Mouse (Mus musculus): Measurements from ENCODE around the gene Spon1.

Gene Spon1

DNA sequence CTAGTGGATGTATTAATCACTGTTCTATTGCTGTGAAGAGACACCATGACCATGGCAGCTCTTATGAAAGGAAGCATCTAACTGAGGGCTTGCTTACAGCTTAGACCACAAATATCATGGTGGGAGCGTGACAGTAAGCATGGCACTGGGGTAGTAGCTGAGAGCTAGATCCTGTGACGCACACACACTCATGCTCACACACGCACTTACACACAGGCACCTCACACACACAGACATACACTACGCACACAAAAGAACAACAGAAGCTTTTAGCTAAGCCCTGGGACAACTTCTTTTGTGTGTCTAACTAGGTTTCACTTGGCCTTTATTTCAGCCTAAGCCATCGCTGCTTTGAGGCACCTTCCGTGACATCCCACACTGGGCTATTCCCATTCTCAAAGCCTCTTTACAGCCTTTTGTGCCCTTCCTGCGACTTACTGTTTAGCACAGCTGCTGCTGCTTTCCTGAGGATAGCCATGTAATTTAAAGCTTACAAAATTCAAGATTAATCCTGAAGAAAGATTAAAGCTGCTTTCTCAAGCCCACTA lies 138.6 kb downstream of the Spon1 start:
- no peak for DNase-seq (ENCODE audit: low read depth)

- DNase-seq (ENCODE audit: low read depth), result no peak
Observed at GRCm38 (mm10) chr7:113909161-113909825, 143.5 kb downstream of the Spon1 start.

- DNase-seq (ENCODE audit: low read depth), result no peak
Observed at GRCm38 (mm10) chr7:113910856-113911255, 145.1 kb downstream of the Spon1 start.

DNA sequence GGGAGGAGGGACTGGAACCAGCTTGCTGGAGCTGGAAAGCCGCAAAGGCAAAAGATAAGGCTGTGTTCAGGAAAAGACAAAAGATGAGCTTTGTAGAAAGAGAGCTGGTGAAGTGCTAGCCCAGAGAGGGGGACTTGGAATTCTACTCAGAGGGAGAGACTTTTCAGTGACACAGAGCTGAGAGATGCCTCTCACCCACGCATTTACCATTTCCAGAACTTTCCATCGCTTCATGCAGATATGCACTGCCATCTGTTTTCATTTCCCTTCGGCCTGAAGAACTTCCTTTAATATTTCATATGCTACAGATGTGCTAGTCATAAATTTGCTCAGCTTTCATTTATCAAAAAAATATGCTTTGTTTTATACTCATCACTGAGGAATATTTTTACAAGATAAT lies 150.1 kb downstream of the Spon1 start:
- DNase-seq (ENCODE audit: low read depth), result no peak

DNA sequence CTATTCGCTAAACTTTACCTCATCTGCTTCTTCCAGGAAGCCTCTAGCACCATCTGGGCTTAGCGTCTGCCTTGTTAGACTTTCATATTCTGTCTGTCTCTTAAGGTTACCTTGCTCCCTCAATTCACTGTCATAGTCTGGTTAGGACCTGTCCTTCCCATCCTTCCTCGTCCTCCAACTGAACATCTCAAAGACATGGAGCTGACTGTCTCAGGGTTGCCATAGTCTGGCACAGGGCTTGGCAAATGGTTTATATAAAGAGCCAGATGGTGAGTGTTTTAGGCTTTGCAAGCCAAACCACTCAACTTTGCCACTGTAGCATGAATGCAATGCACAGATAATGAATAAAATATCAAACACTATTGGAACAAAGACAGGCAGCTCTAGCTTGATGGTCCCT lies 153.1 kb downstream of the Spon1 start:
- no peak for DNase-seq (ENCODE audit: low read depth)

DNA sequence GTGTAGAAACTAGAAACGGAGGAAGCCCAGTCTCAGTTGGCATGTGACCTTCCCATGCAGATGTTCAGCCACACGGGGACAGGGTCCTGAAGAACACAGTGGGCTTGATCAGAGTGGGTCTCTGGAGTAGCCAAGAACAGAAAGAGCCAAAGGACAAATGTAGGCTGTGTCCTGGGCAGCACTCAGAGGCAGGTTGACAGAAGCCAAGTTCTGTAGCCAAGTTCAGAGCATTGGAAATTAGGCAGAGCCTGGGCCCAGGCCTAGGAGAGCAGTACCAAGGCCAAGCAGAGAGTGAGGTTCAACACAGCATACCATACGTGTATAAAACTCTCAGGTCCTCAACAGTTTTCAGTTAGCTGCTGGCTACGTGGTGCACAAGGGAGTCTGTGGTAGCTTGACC lies 153.7 kb downstream of the Spon1 start:
- DNase-seq (ENCODE audit: low read depth), result no peak

DNA sequence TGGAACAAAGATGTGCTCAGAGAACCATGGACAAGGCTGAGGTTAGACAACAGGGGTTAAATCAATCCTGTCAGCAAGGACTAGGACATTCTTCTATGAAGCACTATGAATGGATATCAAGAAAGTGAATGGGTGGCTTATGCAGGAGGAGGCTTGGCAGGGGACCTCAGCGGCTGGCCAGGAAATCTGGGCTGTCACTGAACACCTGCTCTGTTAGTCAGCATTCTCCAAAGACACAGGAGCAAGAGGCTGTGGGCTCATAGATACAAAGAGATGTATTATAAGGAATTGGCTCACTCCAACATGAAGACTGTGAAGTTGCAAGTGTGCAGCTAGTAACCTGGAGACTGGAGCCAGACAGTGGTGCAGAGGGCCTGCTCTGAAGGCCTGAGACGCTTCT lies 154.3 kb downstream of the Spon1 start:
- DNase-seq (ENCODE audit: low read depth), result no peak

GRCm38 (mm10) chr7:113924561-113924960 lies 158.8 kb downstream of the Spon1 start:
- DNase-seq (ENCODE audit: low read depth), result no peak

- no peak for DNase-seq (ENCODE audit: low read depth)
Observed at GRCm38 (mm10) chr7:113950888-113951287, 185.1 kb downstream of the Spon1 start.

- DNase-seq (ENCODE audit: low read depth), result no peak
Observed at GRCm38 (mm10) chr7:113955431-113955830, 189.6 kb downstream of the Spon1 start.

DNA sequence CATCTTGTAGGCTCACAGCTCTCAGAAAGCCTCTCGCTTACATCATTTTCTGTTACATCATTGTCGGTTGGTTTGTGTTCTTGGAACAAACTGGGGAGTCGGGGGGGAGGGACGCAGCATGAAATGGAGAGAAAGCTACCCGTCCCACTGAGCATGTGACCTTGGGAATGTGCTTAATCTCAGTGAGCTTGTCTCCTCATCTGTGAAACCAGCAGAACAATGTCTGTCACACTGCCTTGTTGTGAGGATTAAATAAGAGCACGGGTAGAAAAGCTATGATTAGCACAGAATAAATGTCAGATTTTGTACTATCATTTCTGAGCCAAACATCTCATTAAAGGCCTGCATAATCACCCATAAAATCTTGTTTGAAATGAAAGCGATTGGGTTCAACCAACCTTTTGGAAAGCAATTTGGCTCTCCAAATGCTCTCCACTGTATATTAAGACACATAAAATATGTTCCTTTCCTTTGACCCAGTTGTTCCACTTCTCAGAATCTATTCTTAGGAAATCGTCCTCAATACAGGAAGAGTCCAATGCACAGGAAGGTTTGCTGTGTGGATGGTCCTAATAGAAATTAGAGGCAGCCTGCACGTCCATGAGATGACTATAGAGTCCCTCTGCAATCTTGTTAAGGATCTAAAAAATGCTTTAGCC lies 195.2 kb downstream of the Spon1 start:
- DNase-seq (ENCODE audit: low read depth), result no peak

GRCm38 (mm10) chr7:113961500-113961895 lies 195.7 kb downstream of the Spon1 start:
- no peak for DNase-seq (ENCODE audit: low read depth)

- no peak for DNase-seq (ENCODE audit: low read depth)
Observed at GRCm38 (mm10) chr7:113962078-113962477, 196.3 kb downstream of the Spon1 start.

- DNase-seq (ENCODE audit: low read depth), result no peak
Observed at GRCm38 (mm10) chr7:113963766-113964165, 198.0 kb downstream of the Spon1 start.

GRCm38 (mm10) chr7:113965625-113966024 lies 199.8 kb downstream of the Spon1 start:
- DNase-seq (ENCODE audit: low read depth), result no peak

DNA sequence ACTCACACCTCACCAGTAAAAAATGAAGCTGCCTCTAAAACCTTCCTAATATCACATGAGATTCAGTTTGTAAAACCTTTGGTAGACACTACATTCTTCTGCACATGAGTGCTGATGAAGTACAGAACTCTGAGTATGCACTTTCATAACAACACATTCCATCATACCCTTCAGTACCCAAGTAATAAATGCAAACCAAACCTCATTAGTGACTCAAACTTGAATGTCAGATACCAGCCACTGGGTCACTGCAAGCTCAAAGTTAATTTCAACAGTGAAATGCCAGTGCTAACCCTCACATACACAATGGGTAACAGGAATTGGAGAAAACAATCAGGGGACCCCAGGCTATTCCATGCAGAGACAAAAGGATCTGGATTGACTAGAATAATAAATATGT lies 203.4 kb downstream of the Spon1 start:
- no peak for DNase-seq (ENCODE audit: low read depth)

- no peak for DNase-seq (ENCODE audit: low read depth)
Observed at GRCm38 (mm10) chr7:113972536-113972935, 206.7 kb downstream of the Spon1 start.

DNA sequence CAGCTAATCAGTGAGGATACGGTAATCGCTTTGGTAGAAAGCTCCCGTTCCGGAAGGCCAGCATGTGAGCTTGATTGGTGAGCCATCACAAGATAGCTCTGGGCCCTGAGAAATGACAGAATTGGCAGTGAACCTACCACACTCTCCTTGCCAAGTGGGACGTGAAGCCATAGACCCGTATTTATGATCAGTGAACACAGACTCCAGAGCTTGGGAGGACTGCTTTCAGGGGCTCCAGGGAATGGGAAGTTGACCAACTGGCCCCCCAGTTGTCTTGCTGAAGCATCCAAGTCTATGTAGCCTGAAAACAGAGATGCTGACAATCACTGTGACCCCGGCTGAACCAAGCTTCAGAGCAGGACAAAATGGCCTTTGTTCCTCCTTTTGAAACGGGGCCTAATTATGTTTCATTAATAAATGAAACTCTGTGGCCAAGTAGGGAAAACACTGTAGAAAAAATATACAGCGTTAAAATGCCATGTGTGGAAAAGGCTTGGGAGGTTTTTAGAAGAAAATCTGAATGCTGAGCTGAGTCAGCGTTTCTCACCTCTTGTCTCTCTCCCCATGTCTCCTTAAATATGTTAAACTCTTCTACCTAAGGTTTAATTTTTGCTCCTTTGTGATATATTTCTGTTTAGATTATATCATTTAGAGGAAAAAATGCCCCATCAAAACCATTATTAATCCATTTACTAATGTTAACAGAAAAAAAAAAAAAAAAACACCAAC lies 220.8 kb downstream of the Spon1 start:
- DNase-seq (ENCODE audit: low read depth), result no peak

DNA sequence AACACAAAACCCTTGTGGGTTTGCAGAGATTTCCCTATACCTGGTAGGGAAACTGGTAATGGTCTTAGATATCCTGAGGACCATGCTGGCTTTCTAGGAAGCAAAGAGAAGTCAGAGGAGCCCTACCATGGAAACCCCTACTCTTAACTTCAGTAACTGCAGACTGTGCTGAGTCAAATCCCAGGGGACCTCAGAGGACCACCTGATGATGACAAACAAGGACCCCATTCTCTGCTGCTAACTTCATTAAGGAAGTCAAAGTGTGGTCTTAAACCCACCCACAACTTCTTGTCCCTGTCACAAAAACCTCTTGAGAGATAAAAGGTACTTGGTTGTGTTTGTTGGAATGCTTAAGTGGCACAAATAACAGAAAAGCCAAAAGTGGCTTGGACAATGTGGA lies 222.4 kb downstream of the Spon1 start:
- no peak for DNase-seq (ENCODE audit: low read depth)

DNA sequence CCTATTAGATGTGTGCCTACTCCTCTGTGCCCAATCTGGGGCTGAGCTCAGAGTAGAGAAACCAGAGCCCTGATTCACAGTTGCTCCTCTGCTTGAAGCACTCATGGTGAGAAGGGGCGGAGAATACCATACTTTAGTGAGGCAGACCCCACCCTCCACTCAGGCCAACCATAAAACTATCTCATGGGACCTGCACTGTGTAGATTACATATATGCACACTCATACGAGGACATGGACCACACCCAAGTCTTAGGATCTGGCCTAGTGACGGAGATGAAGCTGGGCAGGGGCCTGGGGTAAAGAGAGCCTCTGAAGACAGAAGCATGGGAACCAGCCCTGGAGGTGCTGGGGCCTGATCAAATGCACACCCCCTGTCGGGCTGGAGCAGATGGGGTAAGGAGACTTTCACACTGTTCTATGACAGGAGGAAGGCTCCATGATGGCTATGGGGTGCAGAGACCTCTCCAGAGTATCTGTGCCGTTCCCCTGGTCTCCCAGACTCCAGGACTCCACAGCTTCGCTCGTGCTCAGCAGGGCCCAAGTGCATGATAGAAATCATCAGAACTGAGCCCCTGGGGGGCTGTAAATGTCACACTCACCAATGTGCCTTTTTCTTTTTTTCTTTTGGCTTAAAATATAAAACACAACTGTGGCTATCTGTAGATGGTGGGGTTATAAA lies 232.0 kb downstream of the Spon1 start:
- DNase-seq (ENCODE audit: low read depth), result peak; percentile 7

GRCm38 (mm10) chr7:114004171-114004570 lies 238.4 kb downstream of the Spon1 start:
- DNase-seq (ENCODE audit: low read depth), result no peak

DNA sequence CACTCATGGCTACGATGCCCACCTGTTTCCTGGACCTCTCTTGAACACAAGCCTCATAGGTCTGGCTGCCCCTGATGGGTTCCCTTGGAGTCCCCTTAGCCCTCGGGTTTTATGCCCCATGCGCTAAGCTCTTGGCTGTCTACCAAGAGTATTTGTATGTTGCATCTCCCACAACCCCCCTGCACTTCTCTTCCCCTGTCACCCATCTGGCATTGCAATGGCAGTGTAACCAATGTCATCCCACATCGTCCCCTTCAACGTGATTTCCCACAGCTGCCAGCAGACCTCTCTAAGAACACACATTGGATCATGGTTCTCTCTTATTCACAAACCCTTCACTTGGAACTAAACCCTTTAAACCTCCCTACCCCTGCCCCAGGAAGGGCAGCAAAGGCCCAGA lies 239.7 kb downstream of the Spon1 start:
- no peak for DNase-seq (ENCODE audit: low read depth)

Data from c-Kit-positive CD71-positive TER-119-negative erythroid progenitor cells, embryonic 14.5 days (primary cell).